Mouse (Mus musculus) forelimb bud, embryonic 11.5 days (tissue): ENCODE data around the gene Fam49a.

Source experiments
- DNase-seq: peaks from one replicate; pipeline ENCODE4 v3.0.0-alpha.2; 2012; ENCODE audit warnings: low read depth, low spot score

Gene Fam49a

DNA sequence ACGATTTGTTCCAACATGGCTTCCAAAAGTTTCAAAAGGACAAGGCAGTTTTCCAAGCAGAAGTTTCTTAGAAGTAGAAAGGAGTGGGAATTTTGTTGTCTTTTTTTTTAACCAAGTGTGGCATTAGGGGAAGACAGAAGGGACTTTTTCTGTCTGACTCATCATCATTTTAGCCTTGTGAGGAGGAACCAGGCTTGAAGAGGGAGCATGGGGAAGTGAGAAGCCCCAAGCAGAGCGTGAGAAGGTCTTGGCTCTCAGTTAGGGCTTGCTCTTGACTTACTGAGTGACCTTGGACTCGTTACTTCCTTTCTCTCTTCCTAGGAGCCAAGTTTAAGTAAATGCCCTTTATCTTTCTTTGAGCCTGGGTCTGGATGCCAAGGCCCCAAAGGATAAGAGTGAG, 8.6 kb downstream of the Fam49a start:
- DNase-seq, result no peak

DNA sequence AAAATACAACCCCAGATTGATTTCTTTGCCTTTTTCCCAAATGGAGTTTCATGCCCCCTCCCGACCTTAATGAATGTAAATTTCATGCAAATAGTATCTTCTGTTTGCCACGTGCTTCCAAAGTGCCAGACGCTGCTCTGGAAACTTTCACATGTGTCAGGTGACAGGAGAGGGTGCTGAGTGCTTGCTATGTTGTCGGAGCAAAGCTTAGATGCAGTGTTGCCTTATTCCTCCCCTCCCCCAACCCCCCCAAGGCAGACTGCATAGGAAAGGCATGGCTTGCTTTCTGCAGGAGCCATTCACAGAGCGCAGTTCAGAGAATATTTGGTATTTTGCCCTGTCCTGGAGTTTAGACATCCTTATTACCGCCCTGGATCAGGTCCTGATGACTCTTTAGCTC, 12.2 kb downstream of the Fam49a start:
- DNase-seq, result no peak

DNA sequence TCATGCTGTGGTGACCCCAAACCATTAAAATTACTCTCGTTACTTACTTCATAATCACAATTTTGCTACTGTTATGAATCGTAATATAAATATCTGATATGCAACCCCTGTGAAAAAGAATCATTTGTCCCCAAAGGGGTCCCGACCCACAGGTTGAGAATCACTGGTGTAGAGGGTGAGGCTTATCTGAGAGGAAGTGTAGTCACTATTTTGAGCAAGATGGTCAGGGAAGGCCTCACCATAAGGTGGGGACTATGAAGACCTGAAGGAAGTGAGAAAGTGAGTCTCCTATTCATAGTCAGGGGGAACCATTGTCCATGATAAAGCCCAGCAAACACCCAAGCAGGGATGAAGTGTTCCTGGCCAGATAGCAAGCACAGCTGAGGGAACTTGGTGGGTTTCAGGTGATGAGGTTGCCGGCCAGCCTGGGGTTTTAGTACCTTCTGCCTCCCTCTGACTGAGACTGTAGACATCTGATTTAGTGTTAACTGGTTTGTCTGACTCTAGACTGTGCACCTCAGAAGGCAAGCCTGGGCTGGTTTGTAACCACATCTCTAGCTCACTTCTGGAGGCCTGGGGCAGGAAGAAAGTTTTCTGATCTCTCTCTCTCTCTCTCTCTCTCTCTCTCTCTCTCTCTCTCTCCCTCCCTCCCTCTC, 13.3 kb downstream of the Fam49a start:
- DNase-seq, result no peak

DNA sequence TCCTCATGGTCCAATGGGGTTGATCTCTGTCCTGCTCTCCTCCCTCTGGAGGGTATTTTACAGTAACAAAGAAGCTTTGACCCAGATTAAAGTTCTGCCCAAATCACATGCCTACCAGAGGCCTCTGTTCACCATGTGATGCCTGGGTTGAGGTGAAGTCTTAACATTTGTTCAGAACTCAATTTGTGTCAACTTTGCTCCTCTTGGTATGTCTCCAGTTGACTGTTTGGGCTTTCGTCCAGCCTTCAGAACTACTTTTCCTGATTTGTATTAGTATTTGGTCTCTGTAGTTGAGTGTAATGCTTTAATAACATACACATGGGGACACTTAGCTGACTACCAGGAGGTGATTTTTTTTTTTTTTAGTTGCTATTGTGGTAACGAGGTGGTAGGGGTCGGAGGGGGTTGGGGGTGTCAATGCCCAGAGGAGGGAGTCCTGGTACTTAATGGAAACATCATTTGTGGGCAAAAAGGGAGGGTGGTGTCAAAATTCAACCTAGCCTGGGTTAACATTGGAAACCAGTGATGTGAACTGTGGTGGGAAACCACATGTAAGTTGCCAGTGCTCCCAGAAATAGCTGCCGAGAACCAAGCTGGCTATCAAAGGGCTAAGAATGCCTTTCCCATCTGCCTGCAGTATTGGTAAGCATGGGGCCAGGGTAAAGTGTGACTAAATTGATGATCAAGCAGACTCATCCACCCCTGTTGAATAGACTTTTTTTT, 16.0 kb downstream of the Fam49a start:
- DNase-seq, result no peak

- no peak for DNase-seq
Measured at GRCm38 (mm10) chr12:12278464-12278872, 16.5 kb downstream of the Fam49a start.

- DNase-seq, result no peak
Measured at GRCm38 (mm10) chr12:12283702-12284288, 21.9 kb downstream of the Fam49a start.

DNA sequence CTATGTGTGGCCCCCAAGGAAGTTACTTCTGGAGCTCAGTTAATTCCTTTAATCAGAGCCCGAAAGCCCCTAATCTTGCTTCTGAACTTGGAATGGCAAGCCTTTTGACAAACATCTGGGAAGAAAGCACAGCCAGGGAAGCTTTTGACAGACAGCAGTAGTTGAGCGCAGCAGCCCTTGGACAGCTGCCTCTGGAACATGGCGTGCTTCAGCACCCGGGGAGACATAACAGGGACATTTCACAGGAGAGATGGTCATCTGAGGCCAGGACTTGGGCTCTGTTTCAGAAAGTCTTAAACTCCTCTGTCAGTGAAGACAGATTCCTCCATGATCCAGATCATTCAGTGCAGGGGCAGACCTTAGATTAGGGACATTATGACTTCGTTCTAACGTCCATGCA, 22.6 kb downstream of the Fam49a start:
- DNase-seq, result no peak

DNA sequence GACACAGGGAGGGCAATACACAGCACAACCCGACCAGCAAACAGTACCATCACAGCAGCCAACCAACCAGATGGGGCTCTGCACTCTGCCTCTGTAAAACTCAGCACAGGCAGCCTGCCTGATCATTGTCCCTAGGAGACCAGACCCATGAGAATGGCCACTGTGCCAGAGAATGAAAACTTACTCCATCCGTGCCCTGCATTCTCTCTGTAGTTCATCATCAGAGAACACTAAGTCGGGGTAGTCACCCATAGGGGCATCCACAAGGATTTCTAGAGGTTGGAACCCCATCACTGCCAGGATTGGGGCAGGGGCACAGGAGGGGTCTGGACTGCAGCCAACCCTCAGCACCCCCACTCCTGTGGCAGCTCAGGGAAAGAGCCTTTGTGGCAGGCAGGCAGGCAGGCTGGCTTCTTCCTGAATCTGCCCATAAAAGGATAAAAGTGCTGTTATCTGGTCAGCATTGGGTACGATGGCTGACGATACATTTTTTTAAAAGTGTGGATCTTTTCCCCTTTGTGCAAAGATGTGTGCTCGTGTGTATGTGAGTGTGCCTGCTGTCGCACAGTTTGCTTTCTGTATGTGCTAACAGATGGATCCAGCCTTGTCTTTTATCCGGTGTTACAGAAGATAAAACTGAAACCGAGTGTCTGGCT, 25.3 kb downstream of the Fam49a start:
- DNase-seq, result no peak

- no peak for DNase-seq
Measured at GRCm38 (mm10) chr12:12287787-12288132, 25.8 kb downstream of the Fam49a start.

DNA sequence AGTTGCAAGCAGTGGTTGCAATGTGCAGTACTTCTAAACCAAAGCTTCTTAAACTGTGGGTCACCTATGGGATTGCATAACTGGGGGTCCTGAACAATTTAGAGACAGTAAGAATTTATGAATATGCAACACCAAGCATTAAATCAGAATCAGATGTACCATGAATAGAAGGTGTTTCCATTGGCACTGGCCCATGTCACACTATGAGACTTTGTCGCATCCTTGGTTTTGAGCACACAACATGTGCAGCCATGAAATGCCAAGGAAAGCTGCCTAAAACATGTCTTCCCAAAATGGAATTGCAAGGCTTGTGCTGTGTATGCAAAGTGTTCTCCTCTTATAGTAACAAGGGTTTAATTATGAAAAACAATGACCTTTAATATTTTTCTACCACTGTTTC, 26.6 kb downstream of the Fam49a start:
- DNase-seq, result no peak

DNA sequence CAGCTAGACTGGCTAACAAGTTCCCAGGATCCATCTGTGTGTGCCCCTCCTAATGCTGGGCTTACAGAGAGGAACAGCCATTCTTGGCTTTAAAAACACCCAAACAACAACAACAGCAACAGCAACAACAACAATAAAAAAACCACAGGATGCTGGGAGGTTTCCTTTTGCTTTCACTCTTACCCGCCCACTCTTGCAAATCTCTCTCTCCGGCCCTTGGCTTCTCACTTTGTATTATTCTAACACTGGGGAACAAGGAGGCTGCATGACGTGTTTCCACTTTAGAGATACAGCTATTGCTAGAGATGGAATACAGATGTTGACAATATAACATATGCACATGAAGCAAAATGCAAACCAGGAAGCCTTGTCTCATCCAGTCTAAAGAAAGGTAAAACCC, 27.7 kb downstream of the Fam49a start:
- DNase-seq, result no peak

DNA sequence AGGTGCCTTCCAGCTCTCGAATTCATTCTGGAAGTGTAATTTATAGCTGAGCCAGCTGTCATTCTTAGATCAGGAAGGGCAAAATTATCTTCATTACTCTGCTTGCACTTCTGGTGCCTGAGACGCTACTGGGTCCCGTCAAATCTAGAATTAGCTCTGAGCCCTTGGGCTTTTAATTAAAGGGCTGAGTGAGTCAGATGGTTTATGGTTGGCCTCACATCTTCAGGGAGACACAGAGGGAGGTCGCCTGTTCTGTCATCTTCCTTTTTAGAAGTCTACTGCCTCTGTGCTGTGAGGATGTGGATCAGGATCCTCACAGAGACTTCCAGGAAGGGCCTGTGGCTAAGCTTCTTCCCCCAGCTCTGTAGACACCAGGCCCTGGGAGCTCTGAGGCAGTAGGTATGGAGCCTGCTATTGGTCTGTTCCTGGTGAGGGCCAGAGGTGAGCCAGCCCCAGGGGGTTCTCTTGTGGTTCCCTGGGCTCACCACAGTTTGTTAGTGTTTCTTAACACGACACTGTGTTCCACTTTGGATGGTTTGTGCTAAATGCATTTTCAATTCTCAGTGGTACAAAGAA, 30.2 kb downstream of the Fam49a start:
- DNase-seq, result no peak

DNA sequence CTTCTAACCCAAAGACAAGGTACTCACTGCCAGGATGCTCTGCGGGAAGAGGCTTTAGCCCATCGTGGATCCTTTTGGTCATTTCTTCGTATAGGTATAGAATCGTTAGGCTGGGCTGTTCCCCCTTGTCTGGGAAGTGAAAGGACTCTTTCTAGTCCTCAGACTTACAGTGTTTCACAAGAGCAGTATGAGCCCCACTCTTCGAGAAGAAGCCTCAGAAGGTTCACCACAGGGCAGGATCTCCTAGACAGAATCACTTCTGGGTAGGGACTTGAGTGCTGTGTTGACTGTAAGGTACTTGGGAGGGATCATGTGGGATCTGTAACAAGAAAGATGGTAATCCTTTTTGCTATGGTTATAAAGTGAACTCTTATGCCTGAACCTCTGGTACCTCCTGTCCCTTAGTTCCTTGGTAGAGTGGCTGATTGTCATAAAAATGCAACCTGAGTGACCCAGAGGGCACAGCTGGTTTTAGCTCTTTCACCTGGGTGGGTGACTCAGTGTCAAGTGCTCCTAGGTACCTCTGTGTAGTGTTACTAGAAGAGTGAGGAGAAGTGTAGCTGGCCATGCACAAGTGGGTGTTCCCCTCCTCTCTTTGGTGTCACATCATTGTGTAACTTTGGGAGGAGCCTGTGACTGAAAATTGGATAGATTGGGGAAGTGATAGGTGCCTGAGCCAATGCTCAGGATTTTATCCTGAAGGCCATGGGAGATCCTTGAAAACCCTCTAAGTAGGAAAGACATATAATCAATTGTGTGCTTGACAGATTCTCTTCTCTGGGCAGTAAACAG, 32.6 kb downstream of the Fam49a start:
- no peak for DNase-seq

- no peak for DNase-seq
Measured at GRCm38 (mm10) chr12:12298451-12298850, 36.5 kb downstream of the Fam49a start.

GRCm38 (mm10) chr12:12299303-12299702, 37.4 kb downstream of the Fam49a start:
- no peak for DNase-seq

DNA sequence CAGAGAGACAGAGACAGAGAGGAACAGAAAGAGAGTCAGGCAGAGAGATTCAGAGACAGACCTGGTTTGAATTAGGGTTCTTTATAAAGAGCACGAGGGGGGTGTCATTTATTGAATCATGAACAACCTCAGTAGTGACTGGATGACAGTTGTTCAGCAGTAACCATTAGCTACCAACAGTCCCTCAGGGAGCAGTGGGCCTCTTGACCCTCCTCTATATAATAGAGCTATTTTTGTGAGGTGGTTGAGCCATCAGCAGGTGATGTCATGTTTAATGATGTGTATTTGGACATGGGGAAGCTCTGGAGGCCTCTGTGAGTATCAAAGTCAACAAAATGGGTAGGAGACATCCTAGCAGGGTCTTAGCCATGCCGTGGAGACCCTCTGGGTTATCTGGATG, 39.2 kb downstream of the Fam49a start:
- no peak for DNase-seq

- DNase-seq, result no peak
Measured at GRCm38 (mm10) chr12:12301815-12302214, 39.9 kb downstream of the Fam49a start.

DNA sequence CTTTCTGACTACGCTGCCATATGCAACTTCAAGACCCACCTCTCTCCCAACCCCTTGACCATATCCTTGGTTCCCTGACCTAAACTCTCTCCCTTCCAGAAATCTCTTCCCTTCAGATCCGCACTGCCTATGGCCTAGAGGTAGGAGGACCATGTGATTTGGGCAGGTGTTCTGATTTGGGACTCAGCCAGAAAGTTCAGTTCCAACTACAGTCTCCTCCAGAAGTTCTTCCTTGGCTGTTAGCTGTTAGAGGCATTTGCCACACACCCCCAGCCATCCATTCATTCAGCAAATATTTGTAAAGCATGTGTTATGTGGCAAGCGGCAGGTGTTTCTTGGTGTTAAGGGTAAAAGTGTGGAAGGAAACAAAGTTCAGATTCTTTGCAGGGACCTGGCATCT, 44.3 kb downstream of the Fam49a start:
- DNase-seq, result no peak

DNA sequence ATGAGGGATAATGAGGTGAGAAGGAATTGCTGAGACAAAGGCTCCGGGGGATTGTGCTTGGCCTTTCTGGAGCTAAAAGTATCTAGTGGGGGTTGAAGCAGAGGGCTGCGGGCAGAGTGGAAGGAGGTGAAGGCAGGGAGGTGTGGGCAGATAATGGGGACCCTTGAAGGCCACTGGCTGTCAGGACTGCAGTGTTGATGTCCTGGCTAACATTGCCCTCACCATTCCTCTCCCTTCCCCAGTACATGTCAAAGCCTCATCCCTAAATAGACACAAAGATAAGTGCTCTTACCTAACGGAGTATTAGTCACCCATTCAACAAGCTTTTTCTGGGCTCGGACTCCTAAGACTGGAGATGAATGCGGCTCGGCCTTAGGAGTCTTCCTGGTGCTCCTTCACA, 44.9 kb downstream of the Fam49a start:
- DNase-seq, result no peak

DNA sequence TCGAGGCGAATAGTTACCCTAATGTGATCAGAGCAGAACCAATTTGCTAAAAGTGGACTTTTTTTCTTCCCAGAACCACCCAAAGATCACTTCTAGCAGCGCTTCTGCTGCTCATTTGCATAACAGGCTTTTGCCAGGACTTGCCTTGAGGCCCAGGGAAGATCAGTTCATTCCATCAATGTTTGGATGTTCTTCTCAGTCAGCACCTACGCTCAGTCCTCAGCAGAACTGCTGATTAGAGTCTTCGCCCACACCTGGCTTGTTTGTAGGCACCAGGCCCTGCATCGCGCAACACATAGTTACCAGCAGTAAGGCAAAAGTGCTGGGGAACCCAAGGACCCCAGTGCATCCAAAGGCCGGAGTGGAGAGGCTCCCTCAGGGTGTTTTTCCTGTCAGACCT, 45.3 kb downstream of the Fam49a start:
- DNase-seq, result no peak

DNA sequence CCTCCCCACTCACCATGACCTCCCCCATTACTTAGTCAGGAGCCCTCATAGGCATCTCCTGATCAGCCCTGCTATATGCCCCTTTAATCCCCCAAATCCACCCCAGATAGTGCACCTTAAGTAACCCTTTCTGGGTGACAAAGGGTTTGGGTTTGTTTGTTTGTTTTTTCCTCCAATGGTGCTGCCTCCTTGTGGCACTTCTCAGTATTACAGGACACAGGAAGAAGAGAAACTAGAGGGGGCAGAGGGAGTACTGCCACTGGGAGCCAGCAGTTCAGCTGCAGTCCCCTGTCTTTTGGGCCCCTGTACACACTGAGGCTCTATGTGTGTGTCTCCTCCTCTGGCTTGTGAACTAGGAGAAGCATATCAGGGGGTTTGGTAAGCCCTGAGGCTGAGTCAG, 51.5 kb downstream of the Fam49a start:
- no peak for DNase-seq

- no peak for DNase-seq
Measured at GRCm38 (mm10) chr12:12313919-12314318, 52.0 kb downstream of the Fam49a start.
